Mouse (Mus musculus): ENCODE data around the gene Scamp5. TPM values are rescaled to one million over a fixed set of nuclear protein-coding genes. Genes with fewer than 3 reads are reported as not detected.
A peak's percentile ranks its signal among the peaks of the same experiment; 100 is the strongest.

Scamp5 gene
- total RNA-seq, 1 experiment = 50.4 TPM

DNA sequence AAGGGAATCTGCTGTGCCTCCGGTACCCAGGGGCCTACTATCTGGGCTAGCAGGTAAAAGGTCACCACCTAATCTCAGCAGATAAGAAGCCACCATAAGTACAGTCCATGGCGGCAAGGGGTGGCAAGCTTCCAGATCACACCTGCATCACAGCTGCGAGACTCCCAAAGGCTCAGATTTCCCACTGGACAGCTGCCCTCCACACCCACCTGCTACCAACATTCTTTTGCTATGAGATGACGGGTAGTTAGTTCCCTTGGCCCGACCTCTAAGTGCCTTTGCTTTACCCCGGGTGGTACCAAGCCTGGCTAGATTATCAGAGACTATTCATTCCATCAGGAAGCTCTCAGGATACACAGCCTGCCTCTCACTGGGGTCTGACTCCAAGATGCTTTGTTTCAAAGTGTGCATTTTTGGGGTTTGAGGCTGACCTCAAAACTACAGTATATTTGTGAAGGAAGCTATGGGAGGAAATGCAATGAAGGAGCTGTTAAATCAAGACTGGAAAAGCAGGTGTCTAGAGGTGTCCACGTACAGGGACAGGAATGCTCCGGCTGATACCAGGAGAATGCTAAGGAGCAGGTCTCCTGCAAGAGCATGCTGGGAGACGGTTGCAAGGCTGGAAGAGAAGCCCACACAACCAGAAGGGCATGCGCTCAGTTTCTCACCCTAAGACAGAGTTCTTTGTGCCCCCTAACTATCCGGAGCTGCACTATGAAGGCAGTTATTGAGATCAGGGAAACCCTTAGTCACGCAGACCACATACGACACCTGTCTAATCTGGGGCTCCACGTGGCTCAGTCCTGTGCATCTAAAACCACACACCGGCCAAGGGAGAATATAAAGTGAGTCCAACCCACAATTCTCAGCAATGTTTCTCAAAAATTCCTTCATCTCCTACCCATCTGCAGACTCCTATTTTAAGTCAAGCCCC is 65.3 kb downstream of the Scamp5 start:
- Histone ChIP-seq H3K27ac (ENCODE audit: insufficient read depth, low read depth, low read length, poor library complexity, severe bottlenecking) (no peak overlapping the region), H3K9me3 (ENCODE audit: control insufficient read depth, insufficient read depth, low read depth, low read length) (no peaks in the 10 kb centered on the region), H3K9ac (ENCODE audit: insufficient read depth, low read depth, low read length, poor library complexity, severe bottlenecking) (no peak overlapping the region), H3K36me3 (ENCODE audit: control insufficient read depth, insufficient read depth, low read length, poor library complexity, severe bottlenecking) (no peaks in the 10 kb centered on the region), H3K4me1 (ENCODE audit: control insufficient read depth in 2 of 2, insufficient read depth in 2 of 2, low read length in 2 of 2, poor library complexity in 1 of 2) (0 out of 4 replicates have a peak, but pooled peaks cover 0 to 2% of the 10 kb centered on the region in 2 experiments), H3K4me3 (ENCODE audit: insufficient read depth in 1 of 2, low read depth in 1 of 2, low read length in 2 of 2, poor library complexity in 1 of 2, severe bottlenecking in 1 of 2) (no peak overlapping the region)
- in situ Hi-C loops (cut with MboI; ENCODE audit: low sequenced_read_pairs in 2 of 2, unreplicated experiment in 2 of 2) = no loop called here
- TF ChIP-seq MAFK (IDR thresholded peaks at IDR 0.05; ENCODE audit: insufficient read depth, low read depth, low read length) (no peak), HCFC1 (IDR thresholded peaks at IDR 0.05; ENCODE audit: borderline replicate concordance, insufficient read depth, low read length) (no peak), ZNF384 (IDR thresholded peaks at IDR 0.05; ENCODE audit: low read depth, low read length) (no peak), CHD2 (IDR thresholded peaks at IDR 0.05; ENCODE audit: low read depth, low read length) (no peak), ZC3H11A (IDR thresholded peaks at IDR 0.05; ENCODE audit: borderline replicate concordance, low read depth, low read length) (no peak)
- no peak for DNase-seq (ENCODE audit: low read depth, low spot score)

DNA sequence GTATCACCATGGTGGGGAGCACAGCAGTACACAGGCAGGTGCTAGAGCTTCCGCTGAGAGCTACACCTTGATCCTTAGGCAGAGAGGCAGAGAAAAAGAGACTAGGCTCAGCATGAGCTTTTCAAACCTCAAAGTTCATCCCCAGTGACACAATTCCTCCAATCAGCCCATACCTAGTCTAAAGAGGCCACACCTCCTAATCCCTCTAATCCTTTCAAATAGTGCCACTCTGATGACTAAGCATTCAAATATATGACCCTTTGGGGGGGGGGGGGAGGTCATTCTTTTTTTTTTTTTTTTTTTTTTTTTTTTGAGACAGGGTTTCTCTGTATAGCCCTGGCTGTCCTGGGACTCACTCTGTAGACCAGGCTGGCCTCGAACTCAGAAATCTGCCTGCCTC is 69.1 kb downstream of the Scamp5 start:
- in situ Hi-C loops (cut with MboI; ENCODE audit: low sequenced_read_pairs in 2 of 2, unreplicated experiment in 2 of 2) = no loop called here
- no peak overlapping the region for H3K9ac ChIP-seq (ENCODE audit: insufficient read depth, low read depth, low read length, poor library complexity, severe bottlenecking)

DNA sequence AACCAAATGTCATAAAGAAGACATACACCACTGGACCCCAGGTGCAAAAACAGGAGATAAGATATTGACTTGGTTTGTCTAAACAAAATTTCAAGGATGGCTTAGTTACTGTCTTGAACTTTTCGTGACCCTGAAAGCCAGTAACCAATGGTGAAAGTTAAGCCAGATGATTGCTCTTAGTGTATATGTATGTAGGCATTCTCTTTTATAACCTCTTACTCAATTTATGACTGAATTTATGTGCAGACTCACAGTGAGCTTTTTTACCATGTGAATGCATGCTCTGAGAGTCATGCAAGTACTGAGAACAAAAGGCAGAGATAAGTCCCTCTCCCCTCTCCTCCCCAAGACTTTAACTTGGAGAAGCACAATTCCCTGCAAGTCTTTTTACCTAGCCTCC is 75.0 kb downstream of the Scamp5 start:
- no peak for DNase-seq (ENCODE audit: low read depth, low spot score)
- Histone ChIP-seq H3K27ac (ENCODE audit: insufficient read depth, low read depth, low read length, poor library complexity, severe bottlenecking) (no peak overlapping the region), H3K36me3 (ENCODE audit: control insufficient read depth, insufficient read depth, low read length, poor library complexity, severe bottlenecking) (no peaks in the 10 kb centered on the region), H3K4me3 (ENCODE audit: insufficient read depth in 1 of 2, low read depth in 1 of 2, low read length in 2 of 2, poor library complexity in 1 of 2, severe bottlenecking in 1 of 2) (no peak overlapping the region), H3K9ac (ENCODE audit: insufficient read depth, low read depth, low read length, poor library complexity, severe bottlenecking) (no peak overlapping the region), H3K9me3 (ENCODE audit: control insufficient read depth, insufficient read depth, low read depth, low read length) (no peaks in the 10 kb centered on the region), H3K4me1 (ENCODE audit: control insufficient read depth in 2 of 2, insufficient read depth in 2 of 2, low read length in 2 of 2, poor library complexity in 1 of 2) (no peaks in the 10 kb centered on the region)
- TF ChIP-seq HCFC1 (IDR thresholded peaks at IDR 0.05; ENCODE audit: borderline replicate concordance, insufficient read depth, low read length) = no peak
- no peak for TF ChIP-seq CHD2 (IDR thresholded peaks at IDR 0.05; ENCODE audit: low read depth, low read length)
- no peak for TF ChIP-seq ZC3H11A (IDR thresholded peaks at IDR 0.05; ENCODE audit: borderline replicate concordance, low read depth, low read length)
- no peak for TF ChIP-seq ZNF384 (IDR thresholded peaks at IDR 0.05; ENCODE audit: low read depth, low read length)
- no peak for TF ChIP-seq MAFK (IDR thresholded peaks at IDR 0.05; ENCODE audit: insufficient read depth, low read depth, low read length)
- in situ Hi-C loops (cut with MboI; ENCODE audit: low sequenced_read_pairs in 2 of 2, unreplicated experiment in 2 of 2) = no loop called here

More for the DNA sequence above, 69.1 kb downstream of the Scamp5 start:
- Histone ChIP-seq H3K4me1 (ENCODE audit: control insufficient read depth in 2 of 2, insufficient read depth in 2 of 2, low read length in 2 of 2, poor library complexity in 1 of 2) (0 out of 4 replicates have a peak, but pooled peaks cover 0 to 2% of the 10 kb centered on the region in 2 experiments), H3K4me3 (ENCODE audit: insufficient read depth in 1 of 2, low read depth in 1 of 2, low read length in 2 of 2, poor library complexity in 1 of 2, severe bottlenecking in 1 of 2) (no peak overlapping the region), H3K27ac (ENCODE audit: insufficient read depth, low read depth, low read length, poor library complexity, severe bottlenecking) (no peak overlapping the region), H3K36me3 (ENCODE audit: control insufficient read depth, insufficient read depth, low read length, poor library complexity, severe bottlenecking) (no peaks in the 10 kb centered on the region), H3K9me3 (ENCODE audit: control insufficient read depth, insufficient read depth, low read depth, low read length) (no peaks in the 10 kb centered on the region)
- DNase-seq (ENCODE audit: low read depth, low spot score) = no peak
- TF ChIP-seq ZNF384 (IDR thresholded peaks at IDR 0.05; ENCODE audit: low read depth, low read length) (peak; percentile 70), CHD2 (IDR thresholded peaks at IDR 0.05; ENCODE audit: low read depth, low read length) (no peak)

Other genes starting within 250 kb of the Scamp5 start
- not detected in 2 replicates for gene Trcg1, start 231.5 kb downstream of the Scamp5 start, total RNA-seq (2012; rRNA removed)
- 21.8 and 35.6 TPM in 2 replicates for gene 1700017B05Rik, start 205.4 kb downstream of the Scamp5 start, total RNA-seq (2012; rRNA removed)
- 41.7 and 48.5 TPM in 2 replicates for gene Ppcdc, start 27.9 kb downstream of the Scamp5 start, total RNA-seq (2012; rRNA removed)
- 40.9 and 48.7 TPM in 2 replicates for gene Rpp25, start 36.0 kb upstream of the Scamp5 start, total RNA-seq (2012; rRNA removed)
- gene Cox5a, start 53.2 kb upstream of the Scamp5 start, total RNA-seq (2012; rRNA removed) = 390 TPM in 2 replicates
- gene Fam219b, start 69.5 kb upstream of the Scamp5 start, total RNA-seq (2012; rRNA removed) = 10.2 and 10.8 TPM in 2 replicates
- gene Mpi, start 84.7 kb upstream of the Scamp5 start, total RNA-seq (2012; rRNA removed) = 42.3 and 45.2 TPM in 2 replicates
- gene Scamp2, start 92.9 kb upstream of the Scamp5 start, total RNA-seq (2012; rRNA removed) = 51.7 and 79.6 TPM in 2 replicates
- 7.3 and 16.5 TPM in 2 replicates for gene Ulk3, start 121.4 kb upstream of the Scamp5 start, total RNA-seq (2012; rRNA removed)
- gene Cplx3, start 138.2 kb upstream of the Scamp5 start, total RNA-seq (2012; rRNA removed) = not detected in 2 replicates
- 0.22 TPM in 1 of 2 replicates, not detected in the other for gene Lman1l, start 152.7 kb upstream of the Scamp5 start, total RNA-seq (2012; rRNA removed)
- 27.1 and 32.2 TPM in 2 replicates for gene Csk, start 185.6 kb upstream of the Scamp5 start, total RNA-seq (2012; rRNA removed)
- 0.67 and 0.69 TPM in 2 replicates for gene Cyp1a2, start 215.6 kb upstream of the Scamp5 start, total RNA-seq (2012; rRNA removed)
- gene Cyp1a1, start 219.9 kb upstream of the Scamp5 start, total RNA-seq (2012; rRNA removed) = 0.74 and 1.0 TPM in 2 replicates
- gene Edc3, start 240.5 kb upstream of the Scamp5 start, total RNA-seq (2012; rRNA removed) = 10.2 TPM in 2 replicates